In genomic region chr8:128491126-128492067, GRCm38 (mm10) we compare ENCODE assay signal across 8 mouse cellular contexts.
DNase-seq lines count a peak whose midpoint lies in the region; ATAC-seq and TF ChIP-seq lines count a peak whose summit lies in the region.

No protein-coding gene starts in this region.

- no peak overlapping the region for H3K9ac ChIP-seq in embryonic facial prominence, embryonic 11.5 days (replicated peaks; ENCODE audit: low read length)
- H3K9ac ChIP-seq in heart, embryonic 11.5 days (ENCODE audit: low read depth, low read length): no peak overlapping the region
- H3K9ac ChIP-seq in liver, embryonic 11.5 days (ENCODE audit: low read depth, low read length): no peak overlapping the region

- peak; percentile 93 for ATAC-seq in embryonic facial prominence, embryonic 11.5 days (replicated peaks; ENCODE audit: insufficient number of reproducible peaks, low FRiP score, low TSS enrichment, low read depth)
- ATAC-seq in heart, embryonic 11.5 days (replicated peaks; ENCODE audit: insufficient number of reproducible peaks, low FRiP score, low TSS enrichment): 0 out of 2 replicates have a peak, but pooled peaks have one; percentile 26
- ATAC-seq in liver, embryonic 11.5 days (replicated peaks; ENCODE audit: low FRiP score): peak; percentile 61

- H3K4me3 ChIP-seq in embryonic facial prominence, embryonic 11.5 days (ENCODE audit: low read depth, low read length): no peak overlapping the region
- H3K4me3 ChIP-seq in heart, embryonic 11.5 days (ENCODE audit: low read depth, low read length): no peak overlapping the region
- H3K4me3 ChIP-seq in liver, embryonic 11.5 days (ENCODE audit: low read depth, low read length): no peak overlapping the region
- no peak overlapping the region for H3K4me3 ChIP-seq in myocyte

- DNase-seq in CD8-positive naive resting alpha-beta T cell, adult 2 months (ENCODE audit: low read depth in 2 of 2, low spot score in 2 of 2): peak; percentile 51 to 70
- DNase-seq in adrenal gland, adult 2 months: peak; percentile 81
- DNase-seq in embryonic facial prominence, embryonic 11.5 days (ENCODE audit: low spot score): peak; percentile 91
- DNase-seq in kidney, adult 9 months: peak; percentile 89
- DNase-seq in liver, embryonic 11.5 days (ENCODE audit: low spot score): no peak
- peak; percentile 63 to 86 for DNase-seq in thymus, postnatal 10 days (ENCODE audit: low spot score in 2 of 2)

- no peaks in the 10 kb centered on the region for H3K4me1 ChIP-seq in embryonic facial prominence, embryonic 11.5 days (ENCODE audit: control insufficient read depth, insufficient read depth, low read length)
- peaks cover 8% of the 10 kb centered on the region; the same call in 1 of the 2 replicates for H3K4me1 ChIP-seq in heart, embryonic 11.5 days (ENCODE audit: control insufficient read depth, insufficient read depth, low read length)
- peaks cover 2% of the 10 kb centered on the region; the same call in 1 of the 2 replicates for H3K4me1 ChIP-seq in liver, embryonic 11.5 days (replicated peaks; ENCODE audit: control insufficient read depth, insufficient read depth, low read length)

- H3K36me3 ChIP-seq in embryonic facial prominence, embryonic 11.5 days (replicated peaks; ENCODE audit: control insufficient read depth, insufficient read depth, low read depth, low read length): no peaks in the 10 kb centered on the region; the same call in 1 of the 2 replicates
- H3K36me3 ChIP-seq in heart, embryonic 11.5 days (ENCODE audit: control insufficient read depth, insufficient read depth, low read length): peaks cover 7% of the 10 kb centered on the region; the same call in 1 of the 2 replicates
- no peaks in the 10 kb centered on the region for H3K36me3 ChIP-seq in liver, embryonic 11.5 days (ENCODE audit: control insufficient read depth, insufficient read depth, low read length)
- peaks cover 22% of the 10 kb centered on the region for H3K36me3 ChIP-seq in myocyte (ENCODE audit: control insufficient read depth, insufficient read depth)

- no peak overlapping the region for H3K4me2 ChIP-seq in embryonic facial prominence, embryonic 11.5 days (ENCODE audit: low read depth, low read length)
- H3K4me2 ChIP-seq in heart, embryonic 11.5 days: no peak overlapping the region
- H3K4me2 ChIP-seq in liver, embryonic 11.5 days: no peak overlapping the region
- H3K4me2 ChIP-seq in myocyte (ENCODE audit: low read depth): no peak overlapping the region

- TF ChIP-seq POLR2A in myocyte (IDR thresholded peaks at IDR 0.05; ENCODE audit: insufficient read length, low read depth): no peak

- no peak overlapping the region for H3K27ac ChIP-seq in embryonic facial prominence, embryonic 11.5 days (replicated peaks; ENCODE audit: low read depth, low read length)
- no peak overlapping the region for H3K27ac ChIP-seq in heart, embryonic 11.5 days (ENCODE audit: low read depth, low read length)
- no peak overlapping the region for H3K27ac ChIP-seq in liver, embryonic 11.5 days (ENCODE audit: low read depth, low read length)

- no peaks in the 10 kb centered on the region for H3K9me3 ChIP-seq in embryonic facial prominence, embryonic 11.5 days (replicated peaks; ENCODE audit: control insufficient read depth, low read length)
- no peaks in the 10 kb centered on the region for H3K9me3 ChIP-seq in heart, embryonic 11.5 days (replicated peaks; ENCODE audit: control insufficient read depth, low read length)
- no peaks in the 10 kb centered on the region for H3K9me3 ChIP-seq in liver, embryonic 11.5 days (ENCODE audit: control insufficient read depth, low read length)

- no peak overlapping the region for H3ac ChIP-seq in myocyte (ENCODE audit: control insufficient read depth, insufficient read length)

- H3K27me3 ChIP-seq in embryonic facial prominence, embryonic 11.5 days (ENCODE audit: control insufficient read depth, insufficient read depth, low read length): no peaks in the 10 kb centered on the region
- no peaks in the 10 kb centered on the region for H3K27me3 ChIP-seq in heart, embryonic 11.5 days (ENCODE audit: control insufficient read depth, insufficient read depth, low read length)
- H3K27me3 ChIP-seq in liver, embryonic 11.5 days (replicated peaks; ENCODE audit: control insufficient read depth, insufficient read depth, low read length): no peaks in the 10 kb centered on the region
- H3K27me3 ChIP-seq in myocyte (ENCODE audit: control insufficient read depth, insufficient read depth, insufficient read length): no peaks in the 10 kb centered on the region

- WGBS in embryonic facial prominence, embryonic 11.5 days: 43% methylated on average over 5 of the region's 5 CpGs
- 51% methylated on average over 5 of the region's 5 CpGs for WGBS in heart, embryonic 11.5 days (ENCODE audit: insufficient replicate concordance)
- WGBS in liver, embryonic 11.5 days: 48% methylated on average over 5 of the region's 5 CpGs

- H3K79me2 ChIP-seq in myocyte (ENCODE audit: control insufficient read depth, insufficient read depth): no peaks in the 10 kb centered on the region

TF ChIP-seq in myocyte, 11 proteins besides CTCF, POLR2A, EP300 and RAD21:
- TF ChIP-seq TCF12 (IDR thresholded peaks at IDR 0.05; ENCODE audit: insufficient read depth, poor library complexity, severe bottlenecking): no peak
- TF ChIP-seq USF1 (IDR thresholded peaks at IDR 0.05; ENCODE audit: low read depth): peak; percentile 13

Comparison
In these comparisons a context has a peak if more than half of its experiments do, and no peak if none do; other contexts are left out.
1. ATAC-seq: peak in every context shown above with its lines; median percentile 93 in embryonic facial prominence, embryonic 11.5 days; 61 in liver, embryonic 11.5 days; 26 in heart, embryonic 11.5 days.